ENCODE assay signal across 9 mouse cellular contexts in genomic region chr6:73254307-73255228, GRCm38 (mm10). TPM values are rescaled to one million over a fixed set of nuclear protein-coding genes. Genes with fewer than 3 reads are reported as not detected.
DNase-seq lines count a peak whose midpoint lies in the region; ATAC-seq and TF ChIP-seq lines count a peak whose summit lies in the region.
"Had no signal": no experiment of that assay in that cellular context is flagged by ENCODE, and none has a peak within 500 bp of the region (broad histone marks: within the 10 kb centered on the region; RNA-seq: fewer than 3 reads in every experiment).

No protein-coding gene starts in this region.

- peak; percentile 58; the same call in 1 of the 2 replicates for ATAC-seq in lung, embryonic 14.5 days (ENCODE audit: insufficient read depth)
- ATAC-seq in heart, embryonic 14.5 days (ENCODE audit: insufficient number of reproducible peaks, insufficient read depth, low FRiP score, low read depth): peak; percentile 64; the same call in 1 of the 2 replicates
- no peak for ATAC-seq in forebrain, embryonic 16.5 days

- WGBS in lung, embryonic 14.5 days: 66% methylated on average over 9 of the region's 9 CpGs
- WGBS in heart, embryonic 14.5 days: 65% methylated on average over 9 of the region's 9 CpGs
- 85% methylated on average over 9 of the region's 9 CpGs for WGBS in forebrain, embryonic 16.5 days

- no peak overlapping the region for H3K4me2 ChIP-seq in lung, embryonic 14.5 days
- no peak overlapping the region for H3K4me2 ChIP-seq in heart, embryonic 14.5 days (ENCODE audit: low read length)
- H3K4me2 ChIP-seq in forebrain, embryonic 16.5 days (ENCODE audit: low read length): no peak overlapping the region
- H3K4me2 ChIP-seq: liver, embryonic 15.5 days had no signal

- H3K4me1 ChIP-seq in lung, embryonic 14.5 days (ENCODE audit: insufficient read depth): peaks cover 4% of the 10 kb centered on the region
- H3K4me1 ChIP-seq in heart, embryonic 14.5 days (ENCODE audit: control insufficient read depth in 2 of 2, insufficient read depth in 2 of 2, low read length in 2 of 2): peaks cover 9 to 29% of the 10 kb centered on the region in 2 experiments; a peak in 3 of 4 replicates
- peaks cover 8% of the 10 kb centered on the region for H3K4me1 ChIP-seq in forebrain, embryonic 16.5 days (replicated peaks; ENCODE audit: control insufficient read depth, insufficient read depth, low read length)

- no peaks in the 10 kb centered on the region for H3K9me3 ChIP-seq in lung, embryonic 14.5 days (ENCODE audit: low read depth, low read length)
- no peaks in the 10 kb centered on the region for H3K9me3 ChIP-seq in heart, embryonic 14.5 days (ENCODE audit: control insufficient read depth, low read length)
- H3K9me3 ChIP-seq in forebrain, embryonic 16.5 days (ENCODE audit: control insufficient read depth, low read length): no peaks in the 10 kb centered on the region
- H3K9me3 ChIP-seq: liver, embryonic 15.5 days had no signal

- H3K27ac ChIP-seq in lung, embryonic 14.5 days (ENCODE audit: low read depth): no peak overlapping the region
- H3K27ac ChIP-seq in heart, embryonic 14.5 days (replicated peaks in 1 of 2; ENCODE audit: control insufficient read depth in 1 of 2, insufficient read depth in 1 of 2, low read depth in 2 of 2, low read length in 2 of 2): 0 out of 4 replicates have a peak overlapping the region, but pooled peaks have one; percentile 9 to 17
- no peak overlapping the region for H3K27ac ChIP-seq in forebrain, embryonic 16.5 days (ENCODE audit: low read length)
- H3K27ac ChIP-seq: liver, embryonic 15.5 days had no signal

- DNase-seq in cerebellum, adult 11-12 months: peak; percentile 43
- DNase-seq in cerebellum, adult 11 months: no peak
- peak; percentile 36 for DNase-seq in lung, embryonic 14.5 days
- DNase-seq in lung, postnatal 14 days: no peak
- DNase-seq in naive thymus-derived CD4-positive, alpha-beta T cell, adult 2 months (ENCODE audit: low read depth): peak; percentile 64
- DNase-seq in adrenal gland, postnatal 4 days (ENCODE audit: low spot score in 2 of 2): no peak

- peaks cover 19% of the 10 kb centered on the region for H3K36me3 ChIP-seq in lung, embryonic 14.5 days (ENCODE audit: insufficient read depth)
- peaks cover 34% of the 10 kb centered on the region for H3K36me3 ChIP-seq in heart, embryonic 14.5 days (ENCODE audit: control insufficient read depth, insufficient read depth, low read length)
- H3K36me3 ChIP-seq in forebrain, embryonic 16.5 days (ENCODE audit: control insufficient read depth, insufficient read depth): no peaks in the 10 kb centered on the region; the same call in 1 of the 2 replicates

- no peak for TF ChIP-seq CTCF in lung, embryonic 14.5 days (IDR thresholded peaks at IDR 0.05; ENCODE audit: low read depth)

- no peak overlapping the region for H3K9ac ChIP-seq in lung, embryonic 14.5 days
- no peak overlapping the region for H3K9ac ChIP-seq in heart, embryonic 14.5 days (ENCODE audit: low read length)
- no peak overlapping the region for H3K9ac ChIP-seq in forebrain, embryonic 16.5 days (replicated peaks; ENCODE audit: low read depth, low read length)
- H3K9ac ChIP-seq: liver, embryonic 15.5 days had no signal

- H3K27me3 ChIP-seq in lung, embryonic 14.5 days (ENCODE audit: insufficient read depth, low read length): no peaks in the 10 kb centered on the region
- H3K27me3 ChIP-seq in heart, embryonic 14.5 days (ENCODE audit: control insufficient read depth, insufficient read depth, low read length): no peaks in the 10 kb centered on the region
- H3K27me3 ChIP-seq in forebrain, embryonic 16.5 days (replicated peaks; ENCODE audit: control insufficient read depth, insufficient read depth, low read length): no peaks in the 10 kb centered on the region
- H3K27me3 ChIP-seq: liver, embryonic 15.5 days had no signal

- no peak overlapping the region for H3K4me3 ChIP-seq in lung, embryonic 14.5 days (ENCODE audit: low read depth, low read length)
- H3K4me3 ChIP-seq in heart, embryonic 14.5 days (ENCODE audit: control insufficient read depth in 1 of 2, insufficient read depth in 1 of 2, low read depth in 1 of 2, low read length in 2 of 2): no peak overlapping the region
- H3K4me3 ChIP-seq in forebrain, embryonic 16.5 days (replicated peaks; ENCODE audit: low read length): no peak overlapping the region
- H3K4me3 ChIP-seq: liver, embryonic 15.5 days had no signal

RNA-seq across cellular contexts. Expression of gene Suclg1, which starts 6.4 kb away (rescaled TPM):
- polyA plus RNA-seq in lung, embryonic 14.5 days (2014; fragmentation: Nextera tagmentation; extraction: Ambion mirVana): 164 and 166 TPM in 2 replicates
- polyA plus RNA-seq in heart, embryonic 14.5 days (2014; fragmentation: Nextera tagmentation; extraction: Ambion mirVana): 329 and 333 TPM in 2 replicates
- 132 and 134 TPM in 2 replicates for polyA plus RNA-seq in forebrain, embryonic 16.5 days (2015; fragmentation: Nextera tagmentation; extraction: Ambion mirVana)
- 100 to 1,000 TPM; 245 to 281 TPM for total RNA-seq in adrenal gland, postnatal 4 days (2021)

RNA-seq across cellular contexts. Expression of gene Dnah6, which starts 33.1 kb away (rescaled TPM):
- polyA plus RNA-seq in lung, embryonic 14.5 days (2014; fragmentation: Nextera tagmentation; extraction: Ambion mirVana): 0.14 and 0.24 TPM in 2 replicates
- polyA plus RNA-seq in heart, embryonic 14.5 days (2014; fragmentation: Nextera tagmentation; extraction: Ambion mirVana): 0.14 and 0.15 TPM in 2 replicates
- 0.20 and 0.23 TPM in 2 replicates for polyA plus RNA-seq in forebrain, embryonic 16.5 days (2015; fragmentation: Nextera tagmentation; extraction: Ambion mirVana)
- under 1 TPM; 0.08 to 0.11 TPM for total RNA-seq in adrenal gland, postnatal 4 days (2021)

Comparison
In these comparisons a context has a peak if more than half of its experiments do, and no peak if none do; other contexts are left out.
1. DNase-seq: peak in cerebellum, adult 11-12 months (single experiment), lung, embryonic 14.5 days (single experiment) and naive thymus-derived CD4-positive, alpha-beta T cell, adult 2 months (single experiment); none in cerebellum, adult 11 months (single experiment), lung, postnatal 14 days (single experiment) and adrenal gland, postnatal 4 days (0 of 2).
2. H3K27ac ChIP-seq: peak in heart, embryonic 14.5 days (2 of 2); none in lung, embryonic 14.5 days (single experiment) and forebrain, embryonic 16.5 days (single experiment).